Mouse (Mus musculus): ENCODE measurements at regions not wholly inside any gene's neighbourhood (a gene's known extent, or its start where the extent isn't known, plus 50 kb on each side); places are given as distances from the start of the nearest gene placed in this dataset.

- TF ChIP-seq CTCF (conservative IDR thresholded peaks at IDR 0.05 in 1 of 2, IDR thresholded peaks at IDR 0.05 in 1 of 2; ENCODE audit: low read depth in 2 of 2, low read length in 2 of 2) (no peak), E2F4 (IDR thresholded peaks at IDR 0.05; ENCODE audit: insufficient replicate concordance, low read depth, low read length) (no peak), CHD1 (IDR thresholded peaks at IDR 0.05; ENCODE audit: low read depth, low read length) (no peak), POLR2A (IDR thresholded peaks at IDR 0.05; ENCODE audit: low read depth, low read length) (no peak), JUND (conservative IDR thresholded peaks at IDR 0.05; ENCODE audit: low read depth, low read length) (no peak), ETS1 (conservative IDR thresholded peaks at IDR 0.05; ENCODE audit: low read depth, low read length) (no peak), MAFK (IDR thresholded peaks at IDR 0.05; ENCODE audit: insufficient replicate concordance, low read length) (no peak), MYC (IDR thresholded peaks at IDR 0.05; ENCODE audit: low read depth, low read length) (no peak), NELFE (IDR thresholded peaks at IDR 0.05; ENCODE audit: low read depth, low read length) (no peak)
Measured at GRCm38 (mm10) chr16:78877941-78878340, 52.8 kb upstream of the Chodl start.

Data from CH12.LX (cell line).